Mouse (Mus musculus): Measurements from ENCODE around the gene Map2. TPM values are rescaled to one million over a fixed set of nuclear protein-coding genes. Genes with fewer than 3 reads are reported as not detected.
A peak's percentile ranks its signal among the peaks of the same experiment; 100 is the strongest.

Gene Map2
- polyA plus RNA-seq (2014; fragmentation: Nextera tagmentation; extraction: Ambion mirVana): 4.7 and 4.9 TPM in 2 replicates

GRCm38 (mm10) chr1:66175041-66175665 is at the start of gene Map2:
Gene Map2 (plus strand): TSS chr1:66175273.
- Histone ChIP-seq H3K27me3 (ENCODE audit: control insufficient read depth, insufficient read depth, low read length) (no peaks in the 10 kb centered on the region), H3K4me1 (ENCODE audit: control insufficient read depth, insufficient read depth, low read length) (peaks cover 8% of the 10 kb centered on the region; the same call in 1 of the 2 replicates), H3K4me3 (ENCODE audit: low read length) (peak within 1 kb of the TSS; percentile 72), H3K4me2 (replicated peaks; ENCODE audit: low read depth, low read length) (peak within 1 kb of the TSS; percentile 90), H3K36me3 (ENCODE audit: control insufficient read depth, insufficient read depth, low read length) (no peaks in the 10 kb centered on the region), H3K9me3 (ENCODE audit: control insufficient read depth, low read length) (no peaks in the 10 kb centered on the region), H3K27ac (ENCODE audit: low read depth, low read length) (no peak within 1 kb of the TSS), H3K9ac (ENCODE audit: low read depth, low read length) (peak within 1 kb of the TSS; percentile 60)
- peak; percentile 99 for ATAC-seq (ENCODE audit: low FRiP score, low TSS enrichment)
- under 1% methylated on average over 43 of the region's 61 CpGs for WGBS

GRCm38 (mm10) chr1:66133014-66133413 is 42.1 kb upstream of the Map2 start:
- Histone ChIP-seq H3K4me2 (replicated peaks; ENCODE audit: low read depth, low read length) (no peak overlapping the region), H3K36me3 (ENCODE audit: control insufficient read depth, insufficient read depth, low read length) (no peaks in the 10 kb centered on the region), H3K27me3 (ENCODE audit: control insufficient read depth, insufficient read depth, low read length) (no peaks in the 10 kb centered on the region), H3K27ac (ENCODE audit: low read depth, low read length) (no peak overlapping the region), H3K4me3 (ENCODE audit: low read length) (no peak overlapping the region), H3K9ac (ENCODE audit: low read depth, low read length) (no peak overlapping the region), H3K9me3 (ENCODE audit: control insufficient read depth, low read length) (no peaks in the 10 kb centered on the region), H3K4me1 (ENCODE audit: control insufficient read depth, insufficient read depth, low read length) (no peaks in the 10 kb centered on the region)
- no peak for ATAC-seq (ENCODE audit: low FRiP score, low TSS enrichment)

DNA sequence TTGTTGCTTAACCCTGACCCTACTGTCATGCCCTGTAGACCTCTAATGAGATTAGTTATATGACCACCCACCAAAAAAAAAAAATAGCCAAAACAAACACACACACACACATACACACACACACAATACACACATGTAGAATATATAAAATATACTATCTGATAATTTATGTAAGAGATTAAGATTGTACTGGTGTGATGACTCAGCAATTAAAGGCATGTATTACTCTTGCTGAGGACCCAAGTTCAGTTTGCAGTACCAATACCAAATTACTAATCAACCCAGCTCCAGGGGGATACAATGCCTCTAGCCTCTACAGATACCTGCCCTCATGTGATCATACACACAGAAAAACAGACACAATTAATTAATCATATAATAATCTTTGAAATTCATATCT is 39.7 kb upstream of the Map2 start:
- Histone ChIP-seq H3K9ac (ENCODE audit: low read depth, low read length) (no peak overlapping the region), H3K4me1 (ENCODE audit: control insufficient read depth, insufficient read depth, low read length) (no peaks in the 10 kb centered on the region), H3K27ac (ENCODE audit: low read depth, low read length) (no peak overlapping the region), H3K4me2 (replicated peaks; ENCODE audit: low read depth, low read length) (no peak overlapping the region), H3K27me3 (ENCODE audit: control insufficient read depth, insufficient read depth, low read length) (no peaks in the 10 kb centered on the region), H3K9me3 (ENCODE audit: control insufficient read depth, low read length) (no peaks in the 10 kb centered on the region), H3K36me3 (ENCODE audit: control insufficient read depth, insufficient read depth, low read length) (no peaks in the 10 kb centered on the region), H3K4me3 (ENCODE audit: low read length) (no peak overlapping the region)
- ATAC-seq (ENCODE audit: low FRiP score, low TSS enrichment): no peak

GRCm38 (mm10) chr1:66140686-66141085 is 34.4 kb upstream of the Map2 start:
- H3K4me2 ChIP-seq (replicated peaks; ENCODE audit: low read depth, low read length): no peak overlapping the region
- H3K9ac ChIP-seq (ENCODE audit: low read depth, low read length): no peak overlapping the region
- no peaks in the 10 kb centered on the region for H3K4me1 ChIP-seq (ENCODE audit: control insufficient read depth, insufficient read depth, low read length)
- ATAC-seq (ENCODE audit: low FRiP score, low TSS enrichment): no peak
- H3K27ac ChIP-seq (ENCODE audit: low read depth, low read length): no peak overlapping the region
- H3K27me3 ChIP-seq (ENCODE audit: control insufficient read depth, insufficient read depth, low read length): no peaks in the 10 kb centered on the region
- no peak overlapping the region for H3K4me3 ChIP-seq (ENCODE audit: low read length)
- 68% methylated on average over 1 of the region's 1 CpGs for WGBS
- H3K36me3 ChIP-seq (ENCODE audit: control insufficient read depth, insufficient read depth, low read length): no peaks in the 10 kb centered on the region
- no peaks in the 10 kb centered on the region for H3K9me3 ChIP-seq (ENCODE audit: control insufficient read depth, low read length)

DNA sequence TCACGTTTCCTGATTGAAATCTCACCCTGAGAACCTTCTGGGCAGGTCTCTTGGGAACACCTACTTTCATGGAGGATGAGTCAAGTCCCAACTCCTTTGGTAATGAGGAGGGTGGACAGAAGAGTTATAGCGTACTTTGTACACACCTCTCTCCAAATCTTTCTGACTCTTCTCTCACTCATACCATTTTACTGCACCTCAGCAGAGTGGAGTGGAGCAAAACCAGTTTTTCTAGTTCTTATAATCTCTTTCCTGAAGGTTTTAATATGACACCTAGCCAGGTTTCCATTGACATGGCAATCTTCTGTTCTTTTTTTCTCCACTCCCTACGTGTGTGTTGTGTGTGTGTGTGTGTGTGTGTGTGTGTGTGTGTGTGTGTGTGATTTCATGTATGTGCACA is 29.9 kb upstream of the Map2 start:
- ATAC-seq (ENCODE audit: low FRiP score, low TSS enrichment): no peak
- Histone ChIP-seq H3K9ac (ENCODE audit: low read depth, low read length) (no peak overlapping the region), H3K4me1 (ENCODE audit: control insufficient read depth, insufficient read depth, low read length) (no peaks in the 10 kb centered on the region), H3K9me3 (ENCODE audit: control insufficient read depth, low read length) (no peaks in the 10 kb centered on the region), H3K36me3 (ENCODE audit: control insufficient read depth, insufficient read depth, low read length) (no peaks in the 10 kb centered on the region), H3K27me3 (ENCODE audit: control insufficient read depth, insufficient read depth, low read length) (no peaks in the 10 kb centered on the region), H3K4me3 (ENCODE audit: low read length) (no peak overlapping the region), H3K27ac (ENCODE audit: low read depth, low read length) (no peak overlapping the region), H3K4me2 (replicated peaks; ENCODE audit: low read depth, low read length) (no peak overlapping the region)
- 64% methylated on average over 3 of the region's 3 CpGs for WGBS

- H3K4me2 ChIP-seq (replicated peaks; ENCODE audit: low read depth, low read length): no peak overlapping the region
- WGBS: 38% methylated on average over 2 of the region's 2 CpGs
- ATAC-seq (ENCODE audit: low FRiP score, low TSS enrichment): no peak
- H3K9ac ChIP-seq (ENCODE audit: low read depth, low read length): no peak overlapping the region
- H3K4me1 ChIP-seq (ENCODE audit: control insufficient read depth, insufficient read depth, low read length): no peaks in the 10 kb centered on the region
- H3K36me3 ChIP-seq (ENCODE audit: control insufficient read depth, insufficient read depth, low read length): no peaks in the 10 kb centered on the region
- no peak overlapping the region for H3K27ac ChIP-seq (ENCODE audit: low read depth, low read length)
- H3K9me3 ChIP-seq (ENCODE audit: control insufficient read depth, low read length): no peaks in the 10 kb centered on the region
- H3K4me3 ChIP-seq (ENCODE audit: low read length): no peak overlapping the region
- no peaks in the 10 kb centered on the region for H3K27me3 ChIP-seq (ENCODE audit: control insufficient read depth, insufficient read depth, low read length)
Measured at GRCm38 (mm10) chr1:66148825-66149514, 26.1 kb upstream of the Map2 start.

DNA sequence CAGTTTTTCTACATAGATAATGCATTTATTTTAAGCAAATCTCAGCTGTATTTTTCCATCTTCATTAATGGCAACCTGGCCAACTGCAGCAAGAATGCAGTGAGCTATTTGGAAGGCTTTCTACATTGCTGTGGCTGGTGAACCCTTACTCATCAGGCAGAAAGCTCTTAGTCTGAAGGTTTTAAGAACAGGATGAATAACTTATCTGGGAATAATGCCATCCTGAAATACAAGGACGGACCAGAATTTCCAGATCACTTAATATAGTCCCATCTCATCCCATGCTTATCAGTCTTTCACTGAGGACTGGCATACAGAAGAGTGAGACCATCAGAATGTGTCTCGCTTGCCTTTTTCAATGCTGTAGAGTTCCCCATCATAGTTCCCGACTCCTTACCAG is 24.3 kb upstream of the Map2 start:
- H3K9ac ChIP-seq (ENCODE audit: low read depth, low read length): no peak overlapping the region
- no peak for ATAC-seq (ENCODE audit: low FRiP score, low TSS enrichment)
- H3K27ac ChIP-seq (ENCODE audit: low read depth, low read length): no peak overlapping the region
- no peaks in the 10 kb centered on the region for H3K9me3 ChIP-seq (ENCODE audit: control insufficient read depth, low read length)
- no peak overlapping the region for H3K4me3 ChIP-seq (ENCODE audit: low read length)
- no peaks in the 10 kb centered on the region for H3K27me3 ChIP-seq (ENCODE audit: control insufficient read depth, insufficient read depth, low read length)
- WGBS: 82% methylated on average over 3 of the region's 3 CpGs
- no peak overlapping the region for H3K4me2 ChIP-seq (replicated peaks; ENCODE audit: low read depth, low read length)
- H3K4me1 ChIP-seq (ENCODE audit: control insufficient read depth, insufficient read depth, low read length): no peaks in the 10 kb centered on the region
- no peaks in the 10 kb centered on the region for H3K36me3 ChIP-seq (ENCODE audit: control insufficient read depth, insufficient read depth, low read length)

DNA sequence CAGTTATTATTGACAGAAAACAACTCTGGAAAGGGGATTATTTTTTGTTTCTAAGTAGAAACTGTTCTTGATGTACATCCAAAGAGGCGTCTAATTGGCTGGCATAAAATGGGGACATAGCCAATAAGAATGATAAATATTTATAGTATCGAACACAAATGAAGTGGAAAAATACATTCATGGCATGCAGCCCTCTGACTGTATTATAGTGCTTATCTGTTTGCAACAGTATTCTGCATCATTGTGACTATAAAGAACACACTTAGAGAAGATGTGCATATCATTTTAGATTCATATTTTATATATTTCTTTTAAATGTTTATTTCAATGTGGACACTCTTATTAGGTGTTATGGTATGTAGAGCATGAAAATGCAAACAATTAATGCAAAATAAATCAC is 17.9 kb upstream of the Map2 start:
- H3K9ac ChIP-seq (ENCODE audit: low read depth, low read length): no peak overlapping the region
- H3K4me2 ChIP-seq (replicated peaks; ENCODE audit: low read depth, low read length): no peak overlapping the region
- no peaks in the 10 kb centered on the region for H3K9me3 ChIP-seq (ENCODE audit: control insufficient read depth, low read length)
- no peaks in the 10 kb centered on the region for H3K36me3 ChIP-seq (ENCODE audit: control insufficient read depth, insufficient read depth, low read length)
- H3K27ac ChIP-seq (ENCODE audit: low read depth, low read length): no peak overlapping the region
- H3K27me3 ChIP-seq (ENCODE audit: control insufficient read depth, insufficient read depth, low read length): no peaks in the 10 kb centered on the region
- no peaks in the 10 kb centered on the region for H3K4me1 ChIP-seq (ENCODE audit: control insufficient read depth, insufficient read depth, low read length)
- no peak overlapping the region for H3K4me3 ChIP-seq (ENCODE audit: low read length)
- ATAC-seq (ENCODE audit: low FRiP score, low TSS enrichment): no peak
- 90% methylated on average over 2 of the region's 2 CpGs for WGBS

- H3K4me1 ChIP-seq (ENCODE audit: control insufficient read depth, insufficient read depth, low read length): no peaks in the 10 kb centered on the region
- no peak overlapping the region for H3K4me2 ChIP-seq (replicated peaks; ENCODE audit: low read depth, low read length)
- no peak overlapping the region for H3K27ac ChIP-seq (ENCODE audit: low read depth, low read length)
- no peaks in the 10 kb centered on the region for H3K36me3 ChIP-seq (ENCODE audit: control insufficient read depth, insufficient read depth, low read length)
- no peak overlapping the region for H3K9ac ChIP-seq (ENCODE audit: low read depth, low read length)
- no peak overlapping the region for H3K4me3 ChIP-seq (ENCODE audit: low read length)
- ATAC-seq (ENCODE audit: low FRiP score, low TSS enrichment): no peak
- H3K9me3 ChIP-seq (ENCODE audit: control insufficient read depth, low read length): no peaks in the 10 kb centered on the region
- H3K27me3 ChIP-seq (ENCODE audit: control insufficient read depth, insufficient read depth, low read length): no peaks in the 10 kb centered on the region
Measured at GRCm38 (mm10) chr1:66157589-66157988, 17.5 kb upstream of the Map2 start.

Data from kidney, embryonic 14.5 days (tissue).